Mouse (Mus musculus) liver, embryonic 12.5 days (tissue): ENCODE results near the gene Spen. TPM values are rescaled to one million over a fixed set of nuclear protein-coding genes. Genes with fewer than 3 reads are reported as not detected.

ENCODE experiments used
- ATAC-seq: fragments of 200-750 bp; cut with Nextera tagmentation; 2 replicates; pipeline ENCODE4 v1.8.0; 2017; ENCODE audit warnings: moderate number of reproducible peaks, mild to moderate bottlenecking, moderate library complexity
- H3K27ac ChIP-seq: fragments of 300-500 bp; sonication (generic); 2 replicates; pipeline ENCODE4 v1.5.1; 2016; ENCODE audit warnings: mild to moderate bottlenecking
- H3K27me3 ChIP-seq: fragments of 300-500 bp; sonication (generic); replicated peaks from 2 replicates; pipeline ENCODE4 v1.6.1; 2016; ENCODE audit warnings: mild to moderate bottlenecking, moderate library complexity
- H3K36me3 ChIP-seq: fragments of 300-500 bp; sonication (generic); 2 replicates; pipeline ENCODE4 v1.6.1; 2016; ENCODE audit warnings: mild to moderate bottlenecking, moderate library complexity
- H3K4me1 ChIP-seq: fragments of 300-500 bp; sonication (generic); 2 replicates; pipeline ENCODE4 v1.6.1; 2016
- H3K4me2 ChIP-seq: fragments of 300-500 bp; sonication (generic); 2 replicates; pipeline ENCODE4 v1.6.1; 2016; ENCODE audit warnings: mild to moderate bottlenecking, moderate library complexity
- H3K4me3 ChIP-seq: fragments of 300-500 bp; sonication (generic); 2 replicates; pipeline ENCODE4 v1.5.1; 2016; ENCODE audit warnings: mild to moderate bottlenecking, moderate library complexity
- H3K9ac ChIP-seq: fragments of 300-500 bp; sonication (generic); 2 replicates; pipeline ENCODE4 v1.6.1; 2016; ENCODE audit warnings: mild to moderate bottlenecking, moderate library complexity
- H3K9me3 ChIP-seq: fragments of 300-500 bp; sonication (generic); replicated peaks from 2 replicates; pipeline ENCODE4 v1.6.1; 2016; ENCODE audit warnings: mild to moderate bottlenecking, moderate library complexity
- WGBS: fragments of 180-500 bp; shearing (Covaris S2); methylation state at CpG from one replicate; pipeline ENCODE4 v1.1.7; 2016; ENCODE audit not compliant: insufficient replicate concordance; 5-methylcytosine and 5-hydroxymethylcytosine counted together
- polyA plus RNA-seq: library from polyadenylated mRNA; unstranded; fragments of >200 nt; fragmentation: Nextera tagmentation; extraction: Ambion mirVana; gene quantifications from 2 replicates; pipeline ENCODE4 v1.2.1, GENCODE M21; 2016

The Spen gene
- polyA plus RNA-seq, 1 experiment from 2014 or later, result 9.1 TPM

DNA sequence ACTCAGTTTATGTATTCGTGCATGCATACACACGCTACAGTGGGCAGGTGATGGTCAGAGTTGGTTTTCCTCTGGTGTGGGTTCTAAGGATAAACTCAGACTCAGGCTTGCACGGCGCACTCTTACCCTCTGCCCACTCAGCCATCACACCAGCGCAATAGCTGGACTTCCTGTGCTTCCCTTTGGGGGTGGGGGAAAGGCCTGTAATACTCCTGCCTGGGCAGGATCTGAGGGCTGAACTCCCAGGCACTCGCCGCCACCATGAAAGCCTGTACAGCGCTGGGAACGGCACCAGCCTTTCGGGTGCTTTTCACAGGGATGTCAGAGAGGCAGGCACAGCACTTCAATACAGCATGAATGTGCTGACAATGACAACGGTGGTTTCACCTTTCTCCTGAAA, 15.3 kb downstream of the Spen start:
- ATAC-seq, result no peak
- Histone ChIP-seq H3K9me3 (no peaks in the 10 kb centered on the region), H3K4me1 (peaks cover 52% of the 10 kb centered on the region), H3K27ac (no peak overlapping the region), H3K4me2 (no peak overlapping the region), H3K4me3 (no peak overlapping the region), H3K36me3 (peaks cover 42% of the 10 kb centered on the region), H3K9ac (no peak overlapping the region), H3K27me3 (no peaks in the 10 kb centered on the region)
- 70% methylated on average over 11 of the region's 11 CpGs for WGBS

DNA sequence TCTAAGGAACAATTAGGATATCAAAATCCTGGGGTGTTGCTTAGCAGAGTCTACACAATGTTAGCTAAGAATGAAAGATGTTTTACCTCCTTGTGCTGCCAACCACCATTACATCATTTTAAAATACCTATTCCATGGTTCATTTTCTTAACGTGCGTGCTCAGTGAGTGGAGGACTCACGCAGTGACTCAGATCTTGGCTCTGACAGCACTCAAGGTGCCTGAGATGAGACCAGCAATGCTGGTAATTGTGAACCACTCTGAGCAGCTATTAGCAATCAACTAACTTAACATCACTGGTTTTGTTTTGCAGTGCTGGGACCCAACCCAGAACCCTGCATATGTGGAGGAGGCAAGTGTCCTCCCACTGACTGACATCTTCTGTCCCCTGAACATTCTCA, 20.0 kb downstream of the Spen start:
- no peak for ATAC-seq
- no peak overlapping the region for H3K4me2 ChIP-seq
- WGBS, result 91% methylated on average over 3 of the region's 3 CpGs
- no peak overlapping the region for H3K4me3 ChIP-seq
- no peaks in the 10 kb centered on the region for H3K9me3 ChIP-seq
- peaks cover 23% of the 10 kb centered on the region for H3K4me1 ChIP-seq
- no peaks in the 10 kb centered on the region for H3K27me3 ChIP-seq
- H3K9ac ChIP-seq, result no peak overlapping the region
- no peak overlapping the region for H3K27ac ChIP-seq
- peaks cover 84% of the 10 kb centered on the region for H3K36me3 ChIP-seq

DNA sequence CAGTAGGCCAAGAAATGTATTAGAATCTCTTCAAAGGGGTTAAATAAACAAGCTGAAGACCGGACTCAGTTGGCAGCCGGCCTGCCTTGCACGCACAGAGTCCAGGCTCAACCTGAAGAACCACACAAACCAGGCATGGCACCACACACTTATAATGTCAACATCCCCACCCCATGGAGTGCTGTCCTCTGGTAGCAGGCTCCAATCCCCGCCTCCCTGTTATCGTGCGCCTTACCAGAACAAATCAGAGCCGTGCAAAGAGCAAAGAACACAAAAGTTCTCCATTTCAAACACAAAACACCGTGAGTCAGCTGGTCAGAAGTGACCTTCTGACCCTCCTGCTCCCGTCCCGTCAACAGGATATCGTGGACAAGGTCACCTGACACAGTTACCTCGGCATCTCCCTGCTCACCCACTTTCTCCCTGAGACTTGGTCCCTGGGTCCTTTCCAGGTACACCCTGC, 24.2 kb downstream of the Spen start:
- no peak overlapping the region for H3K4me2 ChIP-seq
- no peak overlapping the region for H3K9ac ChIP-seq
- ATAC-seq, result peak; percentile 53
- peaks cover 67% of the 10 kb centered on the region for H3K36me3 ChIP-seq
- peaks cover 45% of the 10 kb centered on the region for H3K4me1 ChIP-seq
- 69% methylated on average over 12 of the region's 12 CpGs for WGBS
- no peak overlapping the region for H3K4me3 ChIP-seq
- H3K27ac ChIP-seq, result no peak overlapping the region
- H3K27me3 ChIP-seq, result no peaks in the 10 kb centered on the region
- no peaks in the 10 kb centered on the region for H3K9me3 ChIP-seq

DNA sequence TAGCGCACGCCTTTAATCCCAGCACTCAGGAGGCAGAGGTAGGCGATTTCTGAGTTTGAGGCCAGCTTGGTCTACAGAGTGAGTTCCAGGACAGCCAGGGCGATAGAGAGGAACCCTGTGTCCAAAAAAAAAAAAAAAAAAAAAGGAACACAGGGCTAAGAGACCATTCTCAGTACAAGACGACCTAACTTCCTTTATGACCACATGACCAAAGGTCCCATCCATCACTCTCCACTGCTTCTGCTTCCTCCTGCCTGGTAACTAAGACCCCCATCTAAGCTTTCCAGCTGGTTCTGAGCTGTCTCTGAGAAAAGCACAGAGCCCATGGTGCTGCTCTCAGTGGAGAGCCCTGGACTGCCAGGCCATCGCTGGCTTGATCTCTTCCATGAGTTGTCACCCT, 26.3 kb downstream of the Spen start:
- Histone ChIP-seq H3K9ac (no peak overlapping the region), H3K4me1 (peaks cover 49% of the 10 kb centered on the region), H3K4me2 (no peak overlapping the region), H3K4me3 (no peak overlapping the region), H3K9me3 (no peaks in the 10 kb centered on the region), H3K27me3 (no peaks in the 10 kb centered on the region), H3K36me3 (peaks cover 49% of the 10 kb centered on the region), H3K27ac (no peak overlapping the region)
- WGBS, result 66% methylated on average over 6 of the region's 6 CpGs
- no peak for ATAC-seq

GRCm38 (mm10) chr4:141510457-141510856, 27.9 kb downstream of the Spen start:
- H3K27ac ChIP-seq, result no peak overlapping the region
- H3K4me1 ChIP-seq, result peaks cover 55% of the 10 kb centered on the region
- no peak for ATAC-seq
- H3K4me3 ChIP-seq, result no peak overlapping the region
- no peaks in the 10 kb centered on the region for H3K27me3 ChIP-seq
- H3K4me2 ChIP-seq, result no peak overlapping the region
- no peaks in the 10 kb centered on the region for H3K9me3 ChIP-seq
- WGBS, result 66% methylated on average over 13 of the region's 13 CpGs
- peaks cover 32% of the 10 kb centered on the region for H3K36me3 ChIP-seq
- no peak overlapping the region for H3K9ac ChIP-seq

DNA sequence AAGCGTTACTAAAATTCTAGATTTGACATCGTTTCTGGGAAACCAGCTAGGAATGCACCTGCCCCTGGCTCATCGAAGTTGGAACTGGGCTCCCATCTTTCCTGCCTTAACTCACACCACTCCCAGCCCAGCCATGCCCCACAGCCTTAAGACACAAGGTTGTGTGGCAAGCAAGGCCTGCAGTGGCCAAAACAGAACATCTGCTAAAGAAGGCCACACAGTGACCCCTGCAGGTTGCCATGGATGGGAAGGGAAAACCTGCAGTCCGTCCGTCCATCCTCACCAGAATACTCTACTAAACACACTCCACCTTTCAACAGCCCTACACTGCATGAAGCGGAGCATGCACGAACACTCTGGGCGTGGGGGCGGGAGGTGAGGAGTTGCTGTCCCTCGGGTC, 31.5 kb downstream of the Spen start:
- H3K4me1 ChIP-seq, result peaks cover 33% of the 10 kb centered on the region
- peak overlapping the region; percentile 31; the same call in 1 of the 2 replicates for H3K27ac ChIP-seq
- H3K9me3 ChIP-seq, result no peaks in the 10 kb centered on the region
- H3K4me2 ChIP-seq, result no peak overlapping the region
- H3K4me3 ChIP-seq, result no peak overlapping the region
- H3K9ac ChIP-seq, result no peak overlapping the region
- WGBS, result 76% methylated on average over 10 of the region's 10 CpGs
- H3K36me3 ChIP-seq, result peaks cover 16% of the 10 kb centered on the region
- H3K27me3 ChIP-seq, result no peaks in the 10 kb centered on the region
- ATAC-seq, result no peak

- no peak overlapping the region for H3K4me2 ChIP-seq
- ATAC-seq, result peak; percentile 56
- WGBS, result 68% methylated on average over 10 of the region's 10 CpGs
- peaks cover 18% of the 10 kb centered on the region for H3K36me3 ChIP-seq
- H3K27me3 ChIP-seq, result no peaks in the 10 kb centered on the region
- no peaks in the 10 kb centered on the region for H3K9me3 ChIP-seq
- peaks cover 34% of the 10 kb centered on the region for H3K4me1 ChIP-seq
- H3K4me3 ChIP-seq, result no peak overlapping the region; the same call in 1 of the 2 replicates
- no peak overlapping the region for H3K9ac ChIP-seq
- 0 out of 2 replicates have a peak overlapping the region, but pooled peaks have one; percentile 14 for H3K27ac ChIP-seq
These were observed 32.0 kb downstream of the Spen start for GRCm38 (mm10) chr4:141506352-141506751.

DNA sequence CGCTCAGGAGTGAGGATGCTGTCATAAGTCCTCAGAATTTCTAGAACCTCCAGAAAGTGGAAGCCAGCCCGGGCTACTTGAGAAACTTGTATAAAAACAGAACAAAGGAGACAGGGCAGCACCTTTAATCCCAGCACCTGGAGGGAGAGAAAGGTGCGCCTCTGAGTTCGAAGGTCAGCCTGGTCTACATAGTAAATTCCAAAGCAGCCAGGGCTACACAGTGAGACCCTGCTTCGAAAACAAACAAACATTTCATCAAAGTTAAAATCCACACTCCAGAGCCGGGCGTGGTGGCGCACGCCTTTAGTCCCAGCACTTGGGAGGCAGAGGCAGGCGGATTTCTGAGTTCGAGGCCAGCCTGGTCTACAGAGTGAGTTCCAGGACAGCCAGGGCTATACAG, 32.6 kb downstream of the Spen start:
- ATAC-seq, result no peak; the same call in 1 of the 2 replicates
- no peak overlapping the region for H3K27ac ChIP-seq
- 91% methylated on average over 11 of the region's 11 CpGs for WGBS

DNA sequence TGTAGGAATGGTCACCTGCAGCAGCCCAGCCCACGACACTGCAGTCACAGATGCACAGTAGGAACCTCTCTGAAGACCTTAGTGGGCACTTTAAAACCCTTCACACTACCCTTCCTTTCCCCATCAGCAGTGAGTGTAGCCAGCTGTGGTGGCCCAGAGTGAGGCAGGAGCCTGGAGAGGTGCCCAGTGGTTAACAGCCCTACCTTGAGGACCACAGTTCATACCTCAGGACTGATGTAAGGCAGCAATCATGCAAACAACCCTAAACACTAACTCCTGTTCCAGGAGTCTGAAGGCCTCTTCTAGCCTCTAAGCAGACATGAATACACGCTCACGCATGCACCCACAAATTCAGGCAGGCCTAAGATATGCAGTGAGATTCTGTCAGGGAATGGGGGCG, 33.9 kb downstream of the Spen start:
- H3K27ac ChIP-seq, result no peak overlapping the region
- no peak for ATAC-seq
- peaks cover 30% of the 10 kb centered on the region for H3K4me1 ChIP-seq
- H3K9me3 ChIP-seq, result no peaks in the 10 kb centered on the region
- WGBS, result 93% methylated on average over 4 of the region's 4 CpGs
- no peak overlapping the region for H3K4me3 ChIP-seq
- H3K9ac ChIP-seq, result no peak overlapping the region
- H3K4me2 ChIP-seq, result no peak overlapping the region
- H3K27me3 ChIP-seq, result no peaks in the 10 kb centered on the region
- peaks cover 23% of the 10 kb centered on the region for H3K36me3 ChIP-seq

More for the DNA sequence above, 32.6 kb downstream of the Spen start:
- peaks cover 34% of the 10 kb centered on the region for H3K4me1 ChIP-seq
- H3K4me2 ChIP-seq, result no peak overlapping the region
- no peaks in the 10 kb centered on the region for H3K27me3 ChIP-seq
- no peak overlapping the region for H3K9ac ChIP-seq
- H3K36me3 ChIP-seq, result peaks cover 13% of the 10 kb centered on the region
- no peak overlapping the region for H3K4me3 ChIP-seq
- no peaks in the 10 kb centered on the region for H3K9me3 ChIP-seq

DNA sequence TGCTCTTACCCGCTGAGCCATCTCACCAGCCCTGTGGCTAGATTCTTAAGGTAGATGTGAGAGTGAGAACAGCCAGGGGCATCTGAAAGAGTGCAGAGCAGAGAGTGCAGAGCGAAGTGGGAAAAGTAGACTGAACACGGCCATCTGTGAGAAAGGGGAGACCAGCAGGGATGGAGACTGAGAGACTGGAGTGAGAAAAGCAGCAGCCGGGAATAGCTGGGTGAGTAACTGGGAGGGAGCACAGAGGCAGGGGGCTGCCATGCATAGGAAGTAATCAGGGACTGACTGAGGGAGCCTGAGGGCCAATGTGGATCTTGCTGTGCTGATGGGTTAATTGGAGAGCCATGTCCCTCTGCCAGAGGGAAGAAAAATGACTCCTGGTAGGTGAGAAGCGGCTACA, 35.7 kb downstream of the Spen start:
- Histone ChIP-seq H3K27ac (no peak overlapping the region), H3K36me3 (peaks cover 23% of the 10 kb centered on the region), H3K9ac (no peak overlapping the region), H3K27me3 (no peaks in the 10 kb centered on the region), H3K4me1 (peaks cover 30% of the 10 kb centered on the region), H3K4me2 (no peak overlapping the region), H3K9me3 (no peaks in the 10 kb centered on the region), H3K4me3 (no peak overlapping the region)
- WGBS, result 82% methylated on average over 5 of the region's 5 CpGs
- ATAC-seq, result no peak

DNA sequence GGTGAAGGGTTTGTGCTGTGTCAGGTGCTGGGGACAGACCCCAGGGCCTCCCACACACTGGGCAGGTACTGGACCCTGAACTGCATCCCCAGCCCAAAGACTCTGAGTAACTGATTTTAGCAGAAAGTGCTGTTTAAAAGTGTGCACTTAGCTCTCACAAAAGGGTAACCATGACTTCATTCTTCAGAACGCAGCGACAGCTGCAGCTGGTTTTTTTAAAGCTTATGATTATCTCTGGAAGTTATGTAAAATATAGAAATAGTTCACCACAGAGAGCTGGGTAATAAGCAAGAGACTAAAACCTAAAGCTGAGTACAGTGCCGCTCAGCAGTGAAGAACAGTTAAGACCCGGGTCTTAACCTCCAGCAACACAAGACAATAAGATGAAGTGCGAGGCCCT, 37.3 kb downstream of the Spen start:
- H3K4me3 ChIP-seq, result no peak overlapping the region
- no peaks in the 10 kb centered on the region for H3K9me3 ChIP-seq
- H3K9ac ChIP-seq, result no peak overlapping the region
- ATAC-seq, result no peak
- no peak overlapping the region for H3K27ac ChIP-seq
- H3K4me1 ChIP-seq, result peaks cover 16% of the 10 kb centered on the region
- H3K4me2 ChIP-seq, result no peak overlapping the region
- no peaks in the 10 kb centered on the region for H3K27me3 ChIP-seq
- 75% methylated on average over 5 of the region's 5 CpGs for WGBS
- peaks cover 32% of the 10 kb centered on the region for H3K36me3 ChIP-seq

DNA sequence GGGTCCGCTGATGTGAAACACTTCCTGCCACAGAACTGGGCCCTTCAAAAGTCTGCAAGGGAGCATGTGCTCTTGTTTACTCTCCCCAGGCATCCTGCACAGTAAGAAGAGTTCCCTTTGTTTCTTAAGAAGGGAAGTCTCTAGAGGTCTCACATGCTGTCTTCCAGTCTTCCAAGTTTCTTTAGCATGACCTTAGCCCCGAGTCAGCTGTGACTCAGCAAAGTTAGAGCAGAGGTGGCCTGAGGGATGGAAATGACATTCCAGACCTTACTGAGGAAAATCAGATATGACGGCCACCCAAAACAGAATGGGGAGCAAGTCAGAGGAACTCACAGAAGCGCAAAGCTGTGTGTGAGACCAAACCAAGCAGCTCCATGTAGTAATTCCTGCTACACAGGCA, 37.8 kb downstream of the Spen start:
- Histone ChIP-seq H3K9ac (no peak overlapping the region), H3K4me3 (no peak overlapping the region), H3K4me2 (no peak overlapping the region), H3K4me1 (peaks cover 16% of the 10 kb centered on the region), H3K27me3 (no peaks in the 10 kb centered on the region), H3K27ac (no peak overlapping the region), H3K9me3 (no peaks in the 10 kb centered on the region), H3K36me3 (peaks cover 34% of the 10 kb centered on the region)
- WGBS, result 70% methylated on average over 4 of the region's 4 CpGs
- no peak for ATAC-seq

GRCm38 (mm10) chr4:141488670-141489069, 49.7 kb downstream of the Spen start:
- no peaks in the 10 kb centered on the region for H3K9me3 ChIP-seq
- no peak overlapping the region for H3K27ac ChIP-seq
- no peak overlapping the region for H3K9ac ChIP-seq
- H3K36me3 ChIP-seq, result peaks cover 100% of the 10 kb centered on the region
- H3K4me3 ChIP-seq, result no peak overlapping the region
- H3K27me3 ChIP-seq, result no peaks in the 10 kb centered on the region
- H3K4me1 ChIP-seq, result no peaks in the 10 kb centered on the region
- WGBS, result 88% methylated on average over 4 of the region's 4 CpGs
- no peak for ATAC-seq
- H3K4me2 ChIP-seq, result no peak overlapping the region
